Mouse (Mus musculus) CH12F3 (cell line): ENCODE measurements around the gene Nmu.

Experiments
- in situ Hi-C: fragments of 300-500 bp; cut with MboI; formaldehyde crosslinking; loops from 2 replicates; pipeline ENCODE4 v1.14.3; 2020; ENCODE audit warnings: low sequenced_read_pairs

The Nmu gene

DNA sequence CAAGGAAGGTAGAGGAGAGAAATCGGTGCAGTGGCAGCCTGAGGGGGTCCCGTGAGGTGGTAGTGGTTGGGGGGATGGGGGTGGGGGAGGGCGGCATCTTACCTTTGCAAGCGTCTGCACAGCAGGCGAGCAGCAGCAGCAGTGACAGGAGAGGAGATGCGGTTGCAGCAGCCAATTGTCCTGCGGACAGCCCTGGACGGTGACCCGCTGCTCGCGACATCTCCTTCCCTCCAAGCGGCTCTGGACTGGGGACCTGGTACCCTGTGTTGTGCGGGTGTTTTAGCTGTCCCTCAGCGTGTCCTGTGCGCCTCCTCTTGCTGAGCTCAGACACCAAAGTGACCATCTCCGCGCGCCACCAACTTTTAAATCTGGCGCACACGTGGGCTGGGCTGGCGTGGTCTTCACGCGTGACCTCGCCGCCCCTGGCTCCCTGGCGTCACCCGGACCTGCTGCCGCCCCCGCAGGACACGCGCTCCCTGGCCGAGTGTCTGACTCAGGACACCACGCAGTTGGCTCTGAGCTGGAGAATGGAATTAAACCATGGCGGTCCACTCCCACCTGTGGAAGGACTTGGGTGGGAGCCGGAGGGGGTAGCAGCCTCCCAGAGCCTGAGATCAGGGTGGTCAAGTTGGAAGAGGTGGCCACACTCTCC is at the start of gene Nmu:
TSS of gene Nmu (minus strand) at position 336 of the 652 bp plus-strand sequence.
- in situ Hi-C loops = no loop called here

DNA sequence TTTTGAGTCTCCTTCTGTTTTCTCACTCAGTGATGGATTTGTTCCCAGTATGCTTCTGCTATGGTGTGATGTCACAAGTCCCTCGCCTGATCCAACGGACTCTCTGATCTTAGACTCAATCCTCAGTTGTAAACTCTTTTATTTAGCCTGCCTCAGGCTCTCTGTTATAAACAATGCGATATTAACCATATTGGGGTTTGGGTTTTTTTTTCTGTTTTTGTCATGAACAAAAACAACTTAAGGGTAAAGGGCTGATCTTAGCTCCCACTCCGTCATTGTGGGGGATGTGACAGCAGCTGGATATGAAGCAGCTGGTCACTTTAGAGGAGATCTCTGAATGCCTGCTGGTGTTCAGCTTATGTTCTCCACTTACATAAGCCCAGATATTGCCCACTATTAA is 48.1 kb upstream of the Nmu start:
- in situ Hi-C loops = no loop called here

DNA sequence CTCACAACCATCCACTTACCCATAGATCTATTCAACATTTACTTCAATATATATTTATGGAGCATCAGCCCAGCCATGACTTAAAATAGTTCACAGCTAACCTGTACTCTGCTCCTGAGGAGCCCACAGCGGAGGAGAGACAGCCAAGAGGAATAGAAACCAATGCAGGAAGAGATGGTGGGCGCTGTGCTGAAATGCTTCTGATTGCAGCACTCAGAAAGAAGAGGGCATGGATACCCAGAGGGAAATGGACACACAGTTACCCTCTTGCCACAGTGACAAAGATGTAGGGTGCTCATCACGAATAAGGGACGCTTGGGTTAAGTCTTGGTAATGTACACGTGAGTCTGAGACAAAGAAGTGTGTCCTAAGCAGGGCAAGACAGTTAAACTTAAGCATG is 30.8 kb upstream of the Nmu start:
- in situ Hi-C loops = no loop called here

DNA sequence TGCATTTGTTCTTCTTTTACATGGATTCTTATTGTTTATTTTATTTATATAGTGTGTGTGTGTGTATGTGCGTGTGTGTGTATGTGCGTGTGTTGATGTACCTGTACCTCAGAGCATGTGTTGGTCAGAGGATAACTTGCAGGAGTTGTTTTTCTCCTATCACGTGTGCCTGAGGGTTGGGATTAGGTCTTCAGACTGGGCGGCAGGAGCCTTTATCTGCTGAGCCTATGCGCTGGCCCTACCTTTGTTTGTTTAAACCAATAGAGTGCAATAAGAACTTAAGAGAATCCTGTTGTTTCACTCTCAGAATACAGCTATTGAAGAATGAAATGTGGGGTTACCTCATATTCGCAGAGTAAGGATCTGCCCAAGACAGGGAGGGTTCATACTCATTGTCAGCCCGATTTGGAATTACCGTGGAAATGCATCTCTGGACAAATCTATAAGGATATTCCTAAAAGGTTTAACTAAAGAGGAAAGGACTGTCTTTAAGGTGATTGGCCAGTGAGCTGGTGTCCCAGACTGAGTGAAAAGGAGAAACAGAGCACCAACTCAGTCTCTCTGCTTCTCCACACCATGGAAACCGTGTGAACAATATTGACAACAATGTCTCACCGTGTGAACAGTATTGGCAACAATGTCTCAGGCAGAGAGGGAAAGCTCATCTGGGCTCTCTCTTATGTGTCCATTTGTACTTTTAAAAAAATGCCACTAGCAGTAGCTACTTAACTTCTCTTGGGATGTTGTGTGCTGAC is 25.6 kb upstream of the Nmu start:
- in situ Hi-C loops = no loop called here

DNA sequence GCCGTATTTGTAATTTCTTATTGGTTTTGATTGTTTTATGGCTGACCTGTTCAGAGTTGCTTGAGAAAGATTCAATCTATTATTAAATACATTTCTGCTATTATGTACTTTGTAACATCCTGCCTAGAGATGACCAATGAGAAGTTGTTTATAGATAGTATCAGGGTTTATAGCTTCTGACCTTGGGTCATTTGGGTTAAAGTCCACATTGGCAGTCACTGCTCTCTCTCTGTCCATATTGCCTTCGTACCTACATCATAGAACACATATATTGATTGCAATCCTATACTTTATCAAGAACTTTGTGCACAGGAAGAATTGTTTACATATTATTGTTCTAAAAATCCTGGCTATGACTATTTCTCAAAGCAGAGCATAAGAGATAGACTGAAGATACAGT is 24.9 kb upstream of the Nmu start:
- in situ Hi-C loops = no loop called here

DNA sequence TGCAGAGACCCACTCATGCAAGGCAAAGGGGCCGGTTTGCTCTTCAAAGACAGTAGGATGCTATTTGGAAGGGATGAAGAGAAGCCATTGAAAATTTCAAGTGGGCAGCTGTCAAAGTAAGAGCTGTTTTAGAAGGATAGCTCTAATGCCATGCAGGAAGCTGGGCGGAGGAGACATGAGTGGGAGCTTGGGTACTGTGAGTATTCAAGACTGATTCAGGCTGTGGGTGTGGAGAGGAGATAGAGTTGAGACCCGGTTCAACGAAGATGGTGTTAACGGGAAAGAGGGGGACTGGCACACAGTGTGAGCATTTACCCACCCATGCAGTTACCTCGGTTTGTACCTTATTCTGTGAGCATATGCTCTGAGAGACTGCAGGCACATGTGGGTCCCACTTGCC is 20.1 kb upstream of the Nmu start:
- in situ Hi-C loops = no loop called here

DNA sequence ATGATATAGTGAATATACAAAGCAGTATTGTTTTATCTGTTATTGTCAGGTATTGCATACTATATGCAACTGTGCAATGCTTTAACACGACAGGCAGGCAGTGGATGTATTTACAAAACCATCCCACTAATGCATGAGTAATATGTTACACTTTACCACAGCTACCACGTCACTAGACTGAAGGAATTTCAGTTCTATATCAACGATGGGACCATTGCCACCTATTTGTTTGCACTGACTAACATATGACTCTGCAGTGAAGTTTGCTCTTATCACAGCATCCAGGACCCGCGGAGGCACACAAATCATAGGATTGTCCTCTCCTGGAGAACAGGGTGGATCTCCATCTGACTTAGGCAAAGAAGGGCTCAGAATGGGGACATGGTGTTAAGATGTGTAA is 18.2 kb upstream of the Nmu start:
- in situ Hi-C loops = no loop called here

DNA sequence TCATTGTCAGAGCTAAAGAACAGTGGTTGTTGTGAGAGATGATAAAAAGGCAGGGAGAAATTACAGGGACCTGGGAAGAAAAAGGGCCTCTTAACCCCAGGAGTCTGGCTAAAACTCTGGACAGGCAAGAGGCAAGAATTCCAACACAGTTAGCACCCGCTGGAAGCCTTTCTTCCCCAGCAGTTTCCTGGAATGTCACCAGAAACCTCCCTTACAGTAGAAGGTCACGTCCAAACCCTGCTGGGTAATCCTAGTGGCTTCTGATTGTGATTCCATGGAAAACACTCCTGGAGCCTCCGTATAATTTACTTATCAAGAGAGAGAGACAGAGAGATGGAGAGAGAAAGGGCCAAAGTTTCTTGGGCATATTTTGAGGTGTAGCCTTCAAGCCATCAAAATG is 15.6 kb upstream of the Nmu start:
- in situ Hi-C loops = no loop called here

DNA sequence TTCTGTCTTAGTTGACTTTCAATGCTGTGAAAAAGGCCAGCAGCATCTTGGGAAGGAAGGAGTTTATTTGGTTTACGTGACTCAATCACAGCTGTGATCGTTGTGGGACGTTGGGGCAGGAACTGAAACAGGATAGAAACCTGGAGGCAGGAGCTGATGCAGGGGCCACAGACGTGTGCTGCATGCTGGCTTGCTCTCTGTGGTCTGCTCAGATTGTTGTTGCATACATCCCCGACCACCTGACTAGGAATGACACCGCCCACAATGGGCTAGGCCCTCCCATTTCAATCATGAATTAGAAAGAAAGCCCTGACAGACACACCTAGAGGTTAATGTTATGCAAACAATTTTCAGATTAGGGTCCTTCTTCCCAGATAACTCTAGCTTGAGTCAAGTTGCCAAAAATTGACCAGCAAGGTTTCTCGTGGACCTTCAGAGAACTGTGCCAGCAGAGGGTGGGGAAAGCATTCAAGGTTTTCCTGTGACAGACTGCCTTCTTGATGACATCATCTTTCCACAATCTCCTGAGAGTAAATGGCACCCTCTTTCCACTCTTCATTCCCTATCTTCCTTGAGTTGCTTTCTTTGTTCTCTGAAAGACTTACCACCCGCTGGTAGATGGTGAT is 5.7 kb upstream of the Nmu start:
- in situ Hi-C loops = no loop called here

DNA sequence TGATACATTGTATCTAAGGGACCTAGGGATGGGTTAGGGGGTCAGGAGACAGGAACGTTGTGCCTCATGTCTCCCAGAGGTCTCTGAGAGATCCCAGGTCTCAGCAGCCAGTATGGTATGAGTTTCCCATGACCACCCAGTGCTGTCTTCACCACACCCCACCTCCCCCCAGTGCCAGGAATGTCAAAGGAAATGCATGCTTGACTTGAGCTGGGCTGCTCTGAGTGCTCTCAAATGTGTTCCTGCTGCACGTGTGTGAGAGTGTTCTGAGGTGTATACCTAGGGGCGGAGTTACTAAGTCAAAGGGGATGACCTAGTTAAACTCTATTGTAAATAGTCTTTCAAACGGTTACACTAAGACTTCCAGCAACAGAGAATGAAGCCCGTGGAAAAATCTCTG is 1.8 kb upstream of the Nmu start:
- in situ Hi-C loops = no loop called here

DNA sequence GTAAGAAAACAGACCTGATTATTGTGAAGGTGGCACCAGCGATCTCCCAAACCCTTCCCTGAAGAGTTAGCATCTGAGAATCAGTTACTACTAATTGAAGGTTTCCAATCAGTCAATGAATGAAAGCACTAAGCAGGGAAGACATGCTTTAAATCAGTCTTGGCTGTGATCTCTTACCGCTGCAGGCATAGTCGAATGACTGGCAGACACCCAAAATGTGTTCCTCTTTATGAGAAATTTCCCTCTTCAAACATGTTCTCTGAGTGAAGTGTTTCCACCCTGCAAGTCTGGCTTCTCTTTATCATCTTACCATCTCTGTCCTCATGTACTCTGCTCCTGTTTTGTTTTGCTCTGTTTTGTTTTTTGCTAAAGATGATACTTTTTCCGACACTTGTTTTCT is 2.8 kb downstream of the Nmu start:
- in situ Hi-C loops = no loop called here

DNA sequence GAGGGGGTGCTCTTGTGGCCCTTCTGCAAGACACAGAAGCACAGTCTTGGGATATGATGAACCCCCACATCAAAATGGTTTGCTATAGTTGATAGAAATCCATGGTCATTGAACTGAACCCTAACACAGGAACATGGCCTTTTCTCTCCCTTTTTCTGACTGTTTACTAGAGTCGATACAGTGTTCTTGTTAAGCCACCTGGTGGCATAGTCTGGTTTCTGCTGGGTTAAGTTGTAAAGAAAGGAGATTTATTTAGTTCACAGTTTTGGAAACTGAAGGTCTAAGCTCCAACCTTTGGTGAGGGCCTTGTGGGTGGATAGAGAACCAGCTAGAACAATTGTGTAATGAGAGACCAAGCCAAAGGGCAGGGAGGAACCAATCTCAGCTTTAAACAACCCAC is 3.5 kb downstream of the Nmu start:
- in situ Hi-C loops = no loop called here

DNA sequence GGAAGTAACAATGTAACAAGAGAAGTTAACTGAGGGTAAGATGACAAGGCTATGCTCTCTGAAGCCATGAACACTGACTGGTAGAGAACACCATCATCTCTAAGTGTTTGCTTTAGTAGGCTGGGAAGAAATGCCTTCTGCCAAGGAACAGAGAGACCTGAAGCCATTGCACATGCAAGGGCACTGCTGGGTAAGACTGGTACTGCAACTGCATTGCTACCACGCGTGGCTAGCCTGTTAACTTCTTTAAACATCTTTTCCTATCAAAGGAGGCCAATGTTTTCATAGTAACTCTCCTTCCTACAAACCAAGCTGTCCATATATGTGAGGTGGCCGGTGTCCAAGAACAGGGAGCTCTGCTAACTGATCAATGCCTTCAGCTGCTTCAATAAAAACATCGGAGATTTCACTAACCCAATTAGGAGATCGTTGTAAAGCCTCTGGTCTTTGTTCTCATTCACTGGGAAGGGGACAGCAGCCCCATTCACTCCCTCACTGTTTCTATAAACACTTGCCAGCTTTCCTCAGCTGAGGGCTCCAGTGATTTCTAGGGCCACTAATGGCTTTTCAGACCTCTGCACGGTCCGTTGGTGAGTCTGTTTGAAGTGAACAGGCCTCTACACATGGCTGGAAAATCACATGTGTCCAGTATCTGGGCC is 11.5 kb downstream of the Nmu start:
- in situ Hi-C loops = no loop called here

DNA sequence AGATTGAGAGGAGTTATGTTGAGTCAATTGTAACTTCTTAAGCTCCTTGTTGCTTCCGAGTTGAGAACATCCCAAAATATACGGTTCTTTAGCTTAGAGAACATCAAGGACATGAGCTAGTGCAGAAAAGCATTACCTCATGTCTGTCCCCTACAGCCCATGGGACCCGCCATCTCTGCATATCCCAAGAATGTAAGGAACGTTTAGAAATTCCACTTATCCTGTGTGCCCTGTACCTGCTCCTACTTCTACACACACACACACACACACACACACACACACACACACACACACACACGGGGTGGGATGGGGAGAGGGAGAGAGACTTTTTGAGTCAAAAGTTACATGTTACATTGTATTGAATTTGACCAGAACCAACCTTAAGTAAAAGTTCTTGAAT is 12.1 kb downstream of the Nmu start:
- in situ Hi-C loops = no loop called here

DNA sequence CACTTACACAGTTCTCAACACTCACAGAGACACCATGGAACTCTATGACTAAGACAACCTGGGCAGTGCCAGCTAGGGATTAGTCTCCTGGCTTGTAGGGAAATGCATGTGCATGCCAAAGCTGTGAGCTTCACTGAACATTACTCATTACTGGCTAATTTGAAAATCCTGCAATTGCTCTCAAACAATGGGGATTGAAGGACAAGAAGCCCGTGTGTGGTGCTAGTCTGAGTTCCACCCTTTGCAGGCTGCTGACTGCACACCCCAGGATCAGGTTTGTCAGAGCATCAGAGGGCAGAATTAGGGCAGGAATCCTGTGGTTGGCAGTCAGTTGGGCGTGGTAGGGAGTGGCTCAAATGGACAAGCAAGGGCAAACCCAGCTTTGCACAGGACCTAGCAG is 17.5 kb downstream of the Nmu start:
- in situ Hi-C loops = no loop called here

DNA sequence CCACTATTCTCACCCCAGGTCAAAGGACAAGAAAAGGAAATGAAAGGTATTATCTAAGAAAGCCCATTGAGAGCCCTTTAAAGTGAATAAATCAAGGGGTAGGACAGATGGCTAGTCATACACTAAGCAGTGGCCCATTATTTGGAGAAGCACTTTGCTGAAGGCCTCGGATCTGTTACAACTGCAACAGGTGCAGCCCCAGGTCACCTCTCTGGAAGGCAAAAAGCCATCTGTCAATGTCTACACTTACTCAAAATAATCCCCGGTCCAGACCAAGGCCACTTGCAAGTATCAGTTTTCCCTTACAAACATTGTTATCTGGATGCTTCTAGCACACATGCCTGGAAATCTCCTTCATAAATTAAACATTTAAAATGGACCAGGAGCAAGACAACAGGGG is 22.7 kb downstream of the Nmu start:
- in situ Hi-C loops = no loop called here

DNA sequence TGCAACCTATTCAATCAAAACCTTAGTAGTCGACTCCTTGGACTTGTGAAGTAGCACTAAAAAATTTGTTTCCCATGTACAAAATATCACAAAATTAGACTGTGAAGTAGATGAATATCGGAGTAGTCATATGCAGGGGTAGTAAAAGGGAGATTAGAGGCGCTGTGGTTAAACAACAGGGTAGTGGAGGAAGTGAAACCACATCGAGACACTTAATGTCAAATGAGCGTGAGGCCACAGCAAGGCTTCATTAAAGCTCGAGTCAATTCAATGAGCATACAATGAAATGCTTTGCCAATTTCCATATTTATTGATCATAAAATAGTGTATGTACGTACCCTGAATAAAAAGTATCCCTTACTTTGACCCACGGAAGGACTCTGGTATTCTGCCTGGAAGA is 26.5 kb downstream of the Nmu start:
- in situ Hi-C loops = no loop called here

DNA sequence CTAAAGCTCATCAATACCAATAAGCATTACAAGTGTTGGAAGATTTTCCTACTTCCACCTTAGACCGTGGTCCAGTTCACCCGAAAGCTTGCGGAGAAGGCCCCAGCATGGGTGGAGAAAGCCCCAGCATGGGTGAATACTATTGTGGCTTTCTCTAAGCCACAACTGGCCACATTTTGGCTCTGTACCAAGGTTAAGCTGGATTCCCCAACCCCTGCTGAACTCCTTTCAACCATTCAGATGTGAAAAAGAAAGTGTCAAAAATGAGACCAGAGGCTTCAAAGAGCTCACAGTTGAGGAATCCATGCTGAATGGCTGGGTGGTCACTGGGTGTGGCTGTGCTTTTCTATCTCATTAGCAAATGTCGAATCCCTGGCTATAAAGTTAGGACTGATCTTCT is 29.8 kb downstream of the Nmu start:
- in situ Hi-C loops = no loop called here

DNA sequence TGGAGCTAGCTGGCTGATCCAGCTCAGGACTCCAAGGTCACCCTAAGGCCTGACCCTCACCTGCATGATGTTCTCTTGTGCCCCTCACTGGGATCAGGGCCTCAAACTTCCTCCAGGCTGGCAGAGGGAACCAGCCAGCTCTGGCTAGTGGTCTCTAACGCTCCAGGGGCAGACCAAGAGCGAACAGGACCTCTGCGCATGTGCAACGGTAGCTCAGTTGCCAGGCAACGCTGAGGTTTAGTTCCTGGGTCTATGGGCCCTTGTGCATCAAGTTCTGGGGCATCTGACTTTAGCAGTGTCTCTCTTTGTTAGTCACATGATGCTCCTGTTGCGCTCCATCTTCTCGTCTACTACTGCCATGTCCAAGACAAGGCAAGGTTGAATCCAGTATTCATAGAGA is 32.6 kb downstream of the Nmu start, which contains the start of gene Pdcl2:
TSS of gene Pdcl2 (minus strand) at position 204 of the 400 bp plus-strand sequence.
- in situ Hi-C loops = no loop called here

DNA sequence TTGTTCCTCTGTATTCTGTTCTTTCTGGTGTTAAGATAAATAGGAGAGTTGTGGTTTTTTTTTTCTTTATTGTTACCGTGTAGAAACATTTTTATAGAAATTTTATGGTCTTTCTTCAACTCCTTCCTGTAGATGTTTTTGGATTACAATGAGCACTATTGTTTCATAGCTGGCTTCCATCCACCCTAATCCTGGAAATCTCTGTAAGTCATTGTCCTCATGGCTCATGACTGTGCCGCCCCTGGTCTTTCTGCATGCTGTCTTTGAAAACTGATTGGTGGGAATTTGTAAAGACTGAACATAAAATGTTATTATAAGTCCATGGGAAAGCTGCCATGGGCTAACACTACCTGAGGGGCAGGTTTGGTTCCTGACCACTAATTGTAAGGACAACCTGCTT is 36.3 kb downstream of the Nmu start:
- in situ Hi-C loops = no loop called here

DNA sequence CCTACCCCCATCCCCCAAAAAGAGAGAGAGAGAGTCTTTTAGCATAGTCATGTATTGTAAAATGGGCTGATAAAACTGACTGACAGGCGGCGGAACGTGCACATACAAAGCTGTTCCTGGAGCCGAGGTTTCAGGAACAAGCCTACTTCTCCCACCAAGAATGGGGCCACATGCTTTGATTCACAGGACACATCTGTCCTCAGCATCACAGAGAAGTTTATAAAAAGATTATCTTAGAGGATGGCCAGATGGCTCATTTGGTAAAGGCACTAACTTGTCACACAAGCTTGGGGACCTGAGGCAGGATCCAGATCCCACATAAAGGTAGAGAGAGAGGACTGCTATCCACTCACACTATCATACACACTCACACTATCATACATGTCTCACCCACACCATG is 38.5 kb downstream of the Nmu start:
- in situ Hi-C loops = no loop called here
